Mouse (Mus musculus) testis, adult 2 months (tissue): ENCODE results near the gene Capn13. TPM values are rescaled to one million over a fixed set of nuclear protein-coding genes. Genes with fewer than 3 reads are reported as not detected.
"Not testable (repeated sequence)": the region's sequence is repeated elsewhere in the genome, so short reads cannot be mapped to it uniquely, and the experiment has no call there.

Experiments used
- H3K27ac ChIP-seq: fragments of 200-500 bp; 2 replicates; pipeline ENCODE4 v1.5.1; 2012; ENCODE audit warnings: low read depth, low read length; ENCODE audit not compliant: control insufficient read depth, insufficient read depth
- H3K27me3 ChIP-seq: fragments of 200-500 bp; 2 replicates; pipeline ENCODE4 v1.6.1; 2012; ENCODE audit warnings: mild to moderate bottlenecking, low read length, moderate library complexity; ENCODE audit not compliant: control insufficient read depth, insufficient read depth
- H3K36me3 ChIP-seq: fragments of 200-500 bp; 2 replicates; pipeline ENCODE4 v1.6.1; 2012; ENCODE audit warnings: mild to moderate bottlenecking, low read length; ENCODE audit not compliant: control insufficient read depth, insufficient read depth
- H3K4me1 ChIP-seq: fragments of 200-500 bp; 2 replicates; pipeline ENCODE4 v1.6.1; 2012; ENCODE audit warnings: low read length; ENCODE audit not compliant: control insufficient read depth, insufficient read depth
- H3K4me3 ChIP-seq: fragments of 200-500 bp; 2 replicates; pipeline ENCODE4 v1.5.1; 2012; ENCODE audit warnings: low read depth, mild to moderate bottlenecking, low read length, moderate library complexity, mixed read lengths; ENCODE audit not compliant: control insufficient read depth
- CTCF ChIP-seq: fragments of 200-500 bp; IDR thresholded peaks from 2 replicates; pipeline ENCODE4 v1.5.1; 2012; ENCODE audit warnings: low read depth, mild to moderate bottlenecking, inconsistent platforms, low read length, moderate library complexity; ENCODE audit not compliant: control insufficient read depth, insufficient read depth, insufficient replicate concordance
- POLR2A ChIP-seq: fragments of 200-500 bp; IDR thresholded peaks from 2 replicates; pipeline ENCODE4 v1.6.1; 2012; ENCODE audit warnings: low read depth, mild to moderate bottlenecking, inconsistent platforms, low read length, moderate library complexity; ENCODE audit not compliant: control insufficient read depth
- polyA plus RNA-seq: library from polyadenylated mRNA; depleted of rRNA; stranded (reverse); fragments of >200 nt; gene quantifications from 2 replicates; pipeline ENCODE4 v1.2.3, GENCODE M21; 2012

The Capn13 gene
- polyA plus RNA-seq, 1 experiment: 0.57 TPM

GRCm38 (mm10) chr17:73275066-73275465 lies 125.6 kb downstream of the Capn13 start:
- Histone ChIP-seq H3K4me3 (no peak overlapping the region), H3K27me3 (no peaks in the 10 kb centered on the region), H3K36me3 (no peaks in the 10 kb centered on the region), H3K4me1 (no peaks in the 10 kb centered on the region), H3K27ac (no peak overlapping the region)
- TF ChIP-seq POLR2A (no peak), CTCF (no peak)

- no peaks in the 10 kb centered on the region for H3K27me3 ChIP-seq
- no peaks in the 10 kb centered on the region for H3K4me1 ChIP-seq
- H3K4me3 ChIP-seq: no peak overlapping the region
- no peaks in the 10 kb centered on the region for H3K36me3 ChIP-seq
- H3K27ac ChIP-seq: no peak overlapping the region
- TF ChIP-seq CTCF (no peak), POLR2A (no peak)
These were observed 126.9 kb downstream of the Capn13 start for GRCm38 (mm10) chr17:73273809-73274208.

- TF ChIP-seq POLR2A: no peak
- TF ChIP-seq CTCF: no peak
- Histone ChIP-seq H3K4me3 (no peak overlapping the region), H3K4me1 (no peaks in the 10 kb centered on the region), H3K27me3 (no peaks in the 10 kb centered on the region), H3K36me3 (no peaks in the 10 kb centered on the region), H3K27ac (no peak overlapping the region)
These were observed 128.7 kb downstream of the Capn13 start for GRCm38 (mm10) chr17:73271797-73272600.

- H3K4me3 ChIP-seq: no peak overlapping the region
- H3K4me1 ChIP-seq: no peaks in the 10 kb centered on the region
- H3K27me3 ChIP-seq: no peaks in the 10 kb centered on the region
- TF ChIP-seq POLR2A (no peak), CTCF (no peak)
- no peaks in the 10 kb centered on the region for H3K36me3 ChIP-seq
- no peak overlapping the region for H3K27ac ChIP-seq
These were observed 129.5 kb downstream of the Capn13 start for GRCm38 (mm10) chr17:73270871-73271796.

GRCm38 (mm10) chr17:73263077-73263501 lies 137.6 kb downstream of the Capn13 start:
- H3K4me1 ChIP-seq: peaks cover 6% of the 10 kb centered on the region
- no peaks in the 10 kb centered on the region for H3K36me3 ChIP-seq
- no peak for TF ChIP-seq POLR2A
- no peak for TF ChIP-seq CTCF
- no peak overlapping the region for H3K4me3 ChIP-seq
- no peak overlapping the region for H3K27ac ChIP-seq
- H3K27me3 ChIP-seq: no peaks in the 10 kb centered on the region

GRCm38 (mm10) chr17:73262558-73262957 lies 138.1 kb downstream of the Capn13 start:
- Histone ChIP-seq H3K27me3 (no peaks in the 10 kb centered on the region), H3K27ac (no peak overlapping the region), H3K4me3 (no peak overlapping the region), H3K36me3 (no peaks in the 10 kb centered on the region), H3K4me1 (peaks cover 6% of the 10 kb centered on the region)
- no peak for TF ChIP-seq CTCF
- no peak for TF ChIP-seq POLR2A

- not testable (repeated sequence) for H3K4me3 ChIP-seq, H3K4me1 ChIP-seq, H3K27ac ChIP-seq, H3K27me3 ChIP-seq, H3K36me3 ChIP-seq
These were observed 141.4 kb downstream of the Capn13 start for GRCm38 (mm10) chr17:73259258-73259657.
